Mouse (Mus musculus) gastrocnemius, adult 18-20 months (tissue): Measurements from ENCODE around the gene Csf2ra. TPM values are rescaled to one million over a fixed set of nuclear protein-coding genes. Genes with fewer than 3 reads are reported as not detected.
"Not testable (repeated sequence)": the region's sequence is repeated elsewhere in the genome, so short reads cannot be mapped to it uniquely, and the experiment has no call there.

ENCODE experiments used
- DNase-seq: peaks from one replicate; pipeline ENCODE4 v3.0.0; 2021; ENCODE audit warnings: low spot score
- total RNA-seq, 2 experiments: library from RNA; stranded (reverse); gene quantifications; 2 replicates each; pipeline ENCODE4 v1.2.3; 2021

Csf2ra gene
- total RNA-seq, 2 experiments from 2014 or later = 0.84 to 1.5 TPM

GRCm38 (mm10) chr19:61224678-61225525 is 3.3 kb downstream of the Csf2ra start:
- DNase-seq = no peak

- no peak for DNase-seq
Measured at GRCm38 (mm10) chr19:61223706-61224328, 4.4 kb downstream of the Csf2ra start.

- DNase-seq = not testable (repeated sequence)
Measured at GRCm38 (mm10) chr19:61207506-61207905, 20.7 kb downstream of the Csf2ra start.

GRCm38 (mm10) chr19:61199836-61200235 is 28.4 kb downstream of the Csf2ra start:
- peak; percentile 4 for DNase-seq

- peak; percentile 83 for DNase-seq
Measured at GRCm38 (mm10) chr19:61199316-61199715, 28.9 kb downstream of the Csf2ra start.

GRCm38 (mm10) chr19:61183590-61183989 is 44.6 kb downstream of the Csf2ra start, which contains the start of gene Gm6020:
Gene Gm6020 (plus strand): TSS chr19:61183890.
- DNase-seq = not testable (repeated sequence)

- no peak for DNase-seq
Measured at GRCm38 (mm10) chr19:61175756-61176324, 52.4 kb downstream of the Csf2ra start, which contains the start of gene Gm7102. Gene Gm7102 (minus strand): TSS chr19:61176309.

Other genes with a start within 250 kb of the Csf2ra start
- 1 to 10 TPM; 3.0 TPM for gene Zfp950, start 87.6 kb downstream of the Csf2ra start, total RNA-seq
- not detected for gene Gm7102, start 52.1 kb downstream of the Csf2ra start, total RNA-seq
- not detected for gene Gm6020, start 44.5 kb downstream of the Csf2ra start, total RNA-seq
- gene Gm21060, start 68.6 kb upstream of the Csf2ra start, total RNA-seq = not detected